Mouse (Mus musculus): Measurements from ENCODE around the gene Hpgd.

Gene Hpgd

DNA sequence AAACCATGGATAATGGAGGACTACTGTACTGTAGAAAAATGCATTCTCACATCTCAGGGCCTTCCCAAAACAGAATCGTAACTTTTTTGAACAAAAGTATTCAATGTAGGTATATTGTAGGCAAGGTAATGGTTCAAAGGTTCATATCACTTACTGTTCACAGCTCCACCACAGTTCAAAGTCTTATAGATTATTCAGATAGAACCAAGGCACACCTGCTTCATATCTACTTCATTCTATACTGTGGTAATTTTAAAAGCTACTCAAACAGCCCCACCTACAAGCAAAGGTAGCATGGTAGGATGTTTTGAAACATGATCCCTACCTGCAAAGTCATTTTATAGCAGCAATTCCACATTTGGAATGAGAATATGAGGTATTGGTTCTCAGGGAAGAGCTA is 28.9 kb downstream of the Hpgd start:
- no peak for DNase-seq (ENCODE audit: low read depth, low spot score)

DNA sequence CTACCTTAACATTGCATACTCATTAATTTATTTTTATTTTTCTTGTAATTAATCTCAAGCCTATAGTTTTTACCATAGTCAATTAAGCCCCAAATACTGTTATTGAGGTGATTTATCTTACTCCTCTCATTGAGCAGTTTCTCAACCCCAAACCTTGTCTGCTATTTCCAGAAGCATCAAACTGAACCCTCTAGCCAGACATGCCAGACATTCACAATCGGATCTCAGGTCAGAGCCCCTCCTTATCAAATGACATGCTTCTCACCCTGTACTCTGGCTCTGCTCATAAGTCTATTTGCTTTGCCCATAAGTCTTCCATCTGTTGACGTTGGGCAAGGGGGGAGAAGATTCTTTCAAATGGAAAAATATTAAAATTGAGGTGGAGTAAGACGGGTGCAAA is 33.3 kb downstream of the Hpgd start:
- DNase-seq (ENCODE audit: low read depth, low spot score) = no peak

DNA sequence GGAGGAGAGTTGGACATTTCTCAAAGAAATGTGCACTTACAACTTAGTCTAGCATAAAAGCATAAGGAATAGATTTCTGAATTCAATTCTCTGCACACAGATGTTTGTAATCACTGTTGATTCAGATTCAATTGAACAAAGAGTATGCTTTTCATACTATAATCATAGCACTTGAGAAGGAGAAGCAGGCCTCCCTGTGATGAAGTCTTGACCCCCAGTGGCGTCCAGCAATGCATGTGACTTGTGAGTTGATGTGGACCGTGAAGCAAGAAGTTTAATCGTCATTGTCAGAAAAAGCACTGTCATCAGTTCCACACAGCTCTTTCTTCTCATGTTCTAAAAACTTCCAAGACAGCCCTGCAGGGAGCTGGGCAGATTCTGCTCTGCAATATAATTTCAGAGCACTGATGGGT is 33.8 kb downstream of the Hpgd start:
- DNase-seq (ENCODE audit: low read depth, low spot score) = no peak

DNA sequence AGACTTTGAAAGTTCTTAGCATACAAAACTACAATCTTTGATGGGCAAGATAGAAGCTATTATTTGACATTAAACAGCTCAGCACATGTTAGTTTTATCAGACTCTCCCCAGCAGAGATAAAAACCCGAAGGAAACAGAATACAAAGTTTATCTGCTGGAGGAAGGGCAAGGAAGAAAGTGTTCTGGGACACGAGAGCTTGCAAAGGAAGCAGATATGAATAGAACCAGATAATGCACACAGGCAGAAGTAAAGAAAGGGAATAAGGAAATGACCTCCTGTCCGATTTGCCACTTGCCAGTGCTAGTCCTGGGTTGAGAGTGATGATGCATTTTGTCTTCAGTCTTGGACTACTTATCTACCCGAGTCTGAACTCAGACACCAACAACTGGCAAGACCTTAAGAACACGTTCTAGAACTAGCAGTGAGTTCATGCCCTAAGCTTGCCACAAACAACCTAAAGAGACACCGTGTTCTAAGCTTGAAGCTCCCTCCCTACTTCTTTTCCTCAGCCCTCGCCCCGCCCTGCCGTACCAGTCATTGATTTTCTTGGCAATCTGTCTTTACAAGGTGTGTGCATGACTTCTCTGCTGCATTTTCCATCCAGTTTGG is 41.1 kb downstream of the Hpgd start:
- DNase-seq (ENCODE audit: low read depth, low spot score) = no peak

DNA sequence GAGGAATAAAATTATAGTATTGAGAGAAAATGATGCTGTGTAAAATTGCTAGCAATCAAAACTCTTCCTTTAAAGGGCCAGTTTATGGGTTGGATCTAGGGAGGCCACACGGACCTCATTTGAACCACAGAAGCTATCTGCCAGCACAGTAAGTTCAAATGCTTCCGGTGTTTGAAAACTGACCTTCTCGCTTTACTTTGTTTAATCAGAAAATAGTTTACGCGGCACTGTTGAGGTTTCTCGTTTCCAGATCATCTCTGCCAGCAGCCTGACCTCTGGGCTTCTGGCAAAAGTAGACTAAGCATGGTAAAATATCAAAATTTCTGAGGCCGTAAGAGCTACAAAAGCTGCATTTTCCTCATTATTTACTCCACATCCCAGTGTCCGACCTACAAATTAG is 42.4 kb downstream of the Hpgd start:
- DNase-seq (ENCODE audit: low read depth, low spot score) = no peak

DNA sequence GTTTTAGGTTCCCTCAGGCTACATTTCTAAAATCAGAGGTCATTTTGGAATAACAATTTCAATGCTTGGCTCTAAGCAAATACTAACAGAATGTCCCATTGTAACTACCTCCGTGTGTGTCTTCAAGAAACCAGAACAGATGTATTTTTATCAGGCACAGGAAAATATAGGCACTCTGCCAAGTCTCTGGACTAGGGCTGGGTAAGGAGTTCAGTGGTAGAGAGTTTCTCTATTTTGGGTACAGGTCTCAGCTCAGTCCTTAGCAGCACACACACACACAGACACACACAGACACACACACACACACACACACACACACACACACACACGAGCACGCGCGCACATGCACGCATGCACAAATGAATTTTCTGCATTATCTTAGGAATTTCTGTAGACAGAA is 49.1 kb downstream of the Hpgd start:
- DNase-seq (ENCODE audit: low read depth, low spot score) = no peak

DNA sequence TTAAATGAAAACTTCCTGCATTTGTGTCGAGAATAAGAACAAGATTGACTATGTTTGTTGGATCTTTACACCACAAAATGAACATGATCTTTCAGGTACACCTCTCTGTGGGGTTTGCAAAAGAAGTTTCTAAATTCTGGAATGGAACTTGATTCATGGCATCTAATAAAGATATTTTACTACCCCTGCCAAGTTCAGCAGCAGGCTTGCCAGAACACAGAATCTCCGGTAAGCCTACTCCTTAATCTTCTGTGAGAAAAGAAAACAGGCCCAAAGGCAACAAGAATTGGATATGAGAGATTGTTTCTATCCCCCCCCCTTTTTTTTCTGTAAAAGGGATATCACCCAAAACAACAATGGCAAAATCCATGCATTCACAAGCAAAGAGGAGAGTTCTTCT is 49.6 kb downstream of the Hpgd start:
- no peak for DNase-seq (ENCODE audit: low read depth, low spot score)

DNA sequence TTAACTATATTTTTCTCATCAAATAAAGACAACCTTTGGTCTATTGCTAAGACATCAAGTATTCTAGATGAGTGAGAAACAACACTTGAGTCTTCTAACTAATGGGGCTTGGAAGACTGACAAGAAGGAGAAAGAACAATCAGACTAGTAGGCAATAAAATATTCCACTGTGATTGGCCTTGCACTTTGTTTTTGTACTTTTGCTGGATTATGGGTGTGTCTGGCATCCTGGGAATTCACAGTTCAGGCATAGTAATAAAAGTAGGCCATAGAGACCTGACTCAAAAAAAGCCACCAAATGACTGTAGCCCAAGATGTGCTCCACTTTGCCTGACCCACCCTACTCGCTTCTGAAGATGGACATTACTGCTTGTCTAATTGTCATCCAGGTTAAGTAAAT is 50.0 kb downstream of the Hpgd start:
- no peak for DNase-seq (ENCODE audit: low read depth, low spot score)

DNA sequence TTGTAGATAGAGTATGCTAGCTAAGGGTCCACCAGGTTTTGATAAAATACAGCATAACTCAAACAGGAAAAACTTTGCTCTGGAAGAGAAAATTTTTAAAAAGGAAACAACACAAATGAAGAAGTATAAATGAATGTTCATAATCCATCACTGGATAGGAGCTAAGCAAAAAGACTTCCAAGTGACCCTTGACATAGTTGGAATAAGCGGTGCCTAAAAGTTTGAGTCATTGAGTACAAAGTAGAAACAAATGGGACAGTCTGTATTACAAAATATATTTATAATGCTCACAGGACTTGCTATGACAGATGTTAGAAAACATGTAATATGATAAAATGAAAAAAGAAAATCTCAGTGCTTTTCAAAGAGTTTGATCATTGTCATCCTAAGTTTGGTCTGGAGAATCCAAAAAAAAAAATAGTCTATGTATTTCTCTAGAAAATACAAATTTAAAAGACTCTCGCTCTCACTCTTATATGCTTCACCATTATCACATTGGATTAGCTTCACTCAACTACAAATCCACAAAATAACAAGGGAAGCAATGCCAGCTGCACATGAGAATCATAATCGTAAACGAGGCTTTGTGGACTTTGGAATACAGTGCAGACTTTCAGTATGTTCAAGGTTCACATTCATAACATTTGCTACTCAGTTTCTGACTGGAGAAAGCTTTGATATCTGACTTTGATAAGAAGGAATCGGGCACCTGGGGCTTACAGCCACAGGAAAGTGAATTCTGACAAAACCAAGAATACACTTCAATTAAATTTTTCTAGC is 51.4 kb downstream of the Hpgd start:
- DNase-seq (ENCODE audit: low read depth, low spot score) = no peak

DNA sequence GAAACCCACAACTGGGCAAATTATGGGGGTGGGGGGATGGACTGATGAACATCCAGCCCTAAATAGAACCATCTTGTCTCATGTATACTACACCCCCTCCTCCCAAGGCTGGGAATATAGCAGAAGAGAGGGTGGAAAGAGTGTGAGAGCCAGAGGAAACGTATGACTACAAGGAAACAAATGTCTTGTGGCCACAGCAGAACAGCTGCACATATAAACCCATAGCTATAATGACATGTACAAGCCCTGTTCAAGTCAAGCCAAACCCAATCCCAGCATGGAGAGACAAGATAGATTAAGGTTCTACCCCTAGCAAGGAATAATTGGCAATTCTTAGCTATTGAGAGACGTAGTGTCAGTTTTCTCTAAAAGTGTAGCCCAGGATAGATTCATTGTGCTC is 68.8 kb downstream of the Hpgd start:
- DNase-seq (ENCODE audit: low read depth, low spot score) = no peak

Measured in embryo, embryonic 11.5 days (tissue).